Mouse (Mus musculus) embryonic facial prominence, embryonic 13.5 days (tissue): Measurements from ENCODE around the gene Vmn2r53. TPM values are rescaled to one million over a fixed set of nuclear protein-coding genes. Genes with fewer than 3 reads are reported as not detected.
"Not testable (repeated sequence)": the region's sequence is repeated elsewhere in the genome, so short reads cannot be mapped to it uniquely, and the experiment has no call there.

Source experiments
- ATAC-seq: fragments of 200-750 bp; cut with Nextera tagmentation; 2 replicates; pipeline ENCODE4 v1.8.0; 2017; ENCODE audit warnings: low read depth; ENCODE audit not compliant: insufficient number of reproducible peaks, insufficient read depth, low FRiP score, low TSS enrichment
- H3K27ac ChIP-seq: fragments of 300-500 bp; sonication (generic); 2 replicates; pipeline ENCODE4 v1.5.1; 2015; ENCODE audit warnings: moderate library complexity, mild to moderate bottlenecking, inconsistent platforms
- H3K27me3 ChIP-seq: fragments of 300-500 bp; sonication (generic); 2 replicates; pipeline ENCODE4 v1.6.1; 2015; ENCODE audit warnings: mild to moderate bottlenecking, inconsistent platforms
- H3K36me3 ChIP-seq: fragments of 300-500 bp; sonication (generic); 2 replicates; pipeline ENCODE4 v1.6.1; 2015; ENCODE audit warnings: mild to moderate bottlenecking, inconsistent platforms
- H3K4me1 ChIP-seq: fragments of 300-500 bp; sonication (generic); 2 replicates; pipeline ENCODE4 v1.6.1; 2015; ENCODE audit warnings: inconsistent platforms
- H3K4me2 ChIP-seq: fragments of 300-500 bp; sonication (generic); 2 replicates; pipeline ENCODE4 v1.6.1; 2015; ENCODE audit warnings: moderate library complexity, mild to moderate bottlenecking, inconsistent platforms
- H3K4me3 ChIP-seq: fragments of 300-500 bp; sonication (generic); 2 replicates; pipeline ENCODE4 v1.5.1; 2015; ENCODE audit warnings: mild to moderate bottlenecking, inconsistent platforms
- H3K9ac ChIP-seq: fragments of 300-500 bp; sonication (generic); 2 replicates; pipeline ENCODE4 v1.6.1; 2015; ENCODE audit warnings: mild to moderate bottlenecking, inconsistent platforms
- H3K9me3 ChIP-seq: fragments of 300-500 bp; sonication (generic); 2 replicates; pipeline ENCODE4 v1.6.1; 2016; ENCODE audit warnings: inconsistent platforms
- WGBS: fragments of 180-500 bp; shearing (Covaris S2); methylation state at CpG from one replicate; pipeline ENCODE4 v1.1.7; 2015; ENCODE audit warnings: mixed read lengths; 5-methylcytosine and 5-hydroxymethylcytosine counted together
- polyA plus RNA-seq: library from polyadenylated mRNA; unstranded; fragments of >200 nt; fragmentation: Nextera tagmentation; extraction: Ambion mirVana; gene quantifications from 2 replicates; pipeline ENCODE4 v1.2.1, GENCODE M21; 2015

Vmn2r53 gene
- 0.01 TPM in 1 of 2 replicates, not detected in the other for polyA plus RNA-seq

DNA sequence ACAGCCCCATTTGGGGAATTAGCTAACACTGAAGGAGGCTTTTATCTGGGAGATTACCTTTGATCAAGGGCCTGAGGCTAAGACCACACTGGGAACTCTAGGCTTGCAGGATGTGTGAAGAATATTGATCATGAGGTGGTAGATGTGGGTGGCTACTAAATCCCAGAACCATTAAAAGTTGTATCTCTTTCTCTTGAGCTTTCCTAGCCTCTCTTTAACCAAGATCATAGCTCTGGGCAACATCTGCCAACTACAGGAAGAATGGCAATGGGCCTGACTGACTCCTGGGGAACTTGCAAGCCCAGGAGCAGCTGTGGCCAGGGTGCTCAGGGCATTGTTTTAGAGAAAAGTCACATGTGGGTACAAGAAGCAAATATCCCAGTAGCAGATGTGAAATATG, at the start of gene Vmn2r53:
Gene Vmn2r53 (minus strand): TSS at position 101 of the 400 bp plus-strand sequence.
- Histone ChIP-seq H3K4me2 (no peak within 1 kb of the TSS), H3K36me3 (no peaks in the 10 kb centered on the region), H3K27me3 (no peaks in the 10 kb centered on the region), H3K4me1 (no peaks in the 10 kb centered on the region), H3K4me3 (no peak within 1 kb of the TSS), H3K9me3 (peaks cover 11% of the 10 kb centered on the region; the same call in 1 of the 2 replicates), H3K9ac (no peak within 1 kb of the TSS), H3K27ac (no peak within 1 kb of the TSS)
- ATAC-seq = no peak

GRCm38 (mm10) chr7:12640219-12640618, 31.6 kb upstream of the Vmn2r53 start, which contains the start of gene Vmn2r54:
Vmn2r54 (minus strand) TSS chr7:12640319.
- H3K4me2 ChIP-seq, H3K27me3 ChIP-seq, H3K4me3 ChIP-seq, H3K4me1 ChIP-seq, H3K9me3 ChIP-seq, H3K36me3 ChIP-seq, ATAC-seq, H3K27ac ChIP-seq, H3K9ac ChIP-seq: not testable (repeated sequence)
- 77% methylated on average over 3 of the region's 4 CpGs for WGBS

Other genes starting within 250 kb of the Vmn2r53 start
- gene Vmn1r84, start 239.5 kb downstream of the Vmn2r53 start, polyA plus RNA-seq = not detected in 2 replicates
- 5.5 and 5.8 TPM in 2 replicates for gene Zfp551, start 186.0 kb downstream of the Vmn2r53 start, polyA plus RNA-seq
- 27.3 and 29.1 TPM in 2 replicates for gene Zfp606, start 130.5 kb downstream of the Vmn2r53 start, polyA plus RNA-seq
- not detected in 2 replicates for gene 2900092C05Rik, start 96.3 kb downstream of the Vmn2r53 start, polyA plus RNA-seq
- gene Vmn2r54, start 31.5 kb upstream of the Vmn2r53 start, polyA plus RNA-seq = not detected in 2 replicates
- not detected in 2 replicates for gene Vmn2r55, start 76.2 kb upstream of the Vmn2r53 start, polyA plus RNA-seq
- not detected in 2 replicates for gene Vmn2r56, start 126.2 kb upstream of the Vmn2r53 start, polyA plus RNA-seq
- gene Zscan18, start 194.8 kb upstream of the Vmn2r53 start, polyA plus RNA-seq = 11.2 and 11.8 TPM in 2 replicates
- gene Zfp329, start 210.1 kb upstream of the Vmn2r53 start, polyA plus RNA-seq = 21.5 and 22.8 TPM in 2 replicates
- gene Zfp110, start 226.0 kb upstream of the Vmn2r53 start, polyA plus RNA-seq = 33.9 and 42.5 TPM in 2 replicates